Mouse (Mus musculus) thymus, postnatal 36 days (tissue): ENCODE data around the gene Slco4a1.

Source experiments
- DNase-seq, 2 experiments: peaks; one replicate each; pipeline ENCODE4 v3.0.0; 2022; ENCODE audit warnings: mixed read lengths in 2 of 2

Slco4a1 gene

DNA sequence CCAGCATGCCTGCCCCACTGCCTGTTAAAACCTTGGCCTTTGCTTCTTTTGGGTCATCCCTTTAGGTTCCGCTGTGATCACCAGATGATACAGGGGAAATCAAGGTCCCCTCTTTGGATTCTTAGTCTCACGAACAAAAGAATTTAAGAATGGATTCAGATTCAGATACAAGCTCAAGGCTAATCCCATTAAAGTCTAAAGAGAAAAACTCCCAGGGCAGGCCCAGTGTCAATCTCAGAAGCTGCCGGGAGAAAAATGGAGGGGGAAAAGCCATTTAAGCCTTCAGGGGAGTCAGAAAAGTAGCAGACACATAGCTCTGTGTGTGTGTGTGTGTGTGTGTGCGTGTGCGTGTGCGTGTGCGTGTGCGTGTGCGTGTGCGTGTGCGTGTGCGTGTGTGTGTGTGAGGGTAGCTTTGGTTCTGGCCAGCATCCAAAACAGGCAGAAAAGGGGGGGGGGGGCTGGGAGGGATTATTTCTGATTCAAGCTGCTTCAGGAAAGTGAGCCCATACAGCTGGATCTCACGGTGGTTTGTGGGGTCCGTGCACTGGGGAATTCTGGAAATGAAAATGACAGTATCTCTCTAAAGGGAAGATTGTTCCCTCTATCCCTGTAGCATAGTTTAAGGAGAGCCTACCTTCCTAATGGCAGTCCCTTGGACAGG is 52.5 kb downstream of the Slco4a1 start:
- no peak for DNase-seq

DNA sequence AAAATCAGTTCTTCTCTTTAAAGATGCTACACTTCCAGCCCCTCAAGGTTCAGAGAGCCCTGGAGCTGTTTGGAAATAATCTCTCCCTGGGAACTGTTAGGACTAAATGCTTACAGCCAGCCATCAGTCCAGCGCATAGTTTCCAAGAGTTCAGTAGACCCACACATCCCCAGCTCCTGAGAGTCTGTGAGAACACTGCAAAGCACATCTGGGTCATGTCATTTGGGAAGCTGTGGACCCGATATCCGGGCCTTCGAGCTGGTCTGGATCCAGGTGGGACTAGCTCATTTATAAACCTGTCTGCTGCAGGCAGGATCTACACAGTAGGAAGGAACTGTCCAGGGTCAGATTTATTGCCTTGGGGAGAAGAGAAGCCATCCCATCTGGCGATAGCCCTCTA is 54.8 kb downstream of the Slco4a1 start:
- DNase-seq, result no peak

DNA sequence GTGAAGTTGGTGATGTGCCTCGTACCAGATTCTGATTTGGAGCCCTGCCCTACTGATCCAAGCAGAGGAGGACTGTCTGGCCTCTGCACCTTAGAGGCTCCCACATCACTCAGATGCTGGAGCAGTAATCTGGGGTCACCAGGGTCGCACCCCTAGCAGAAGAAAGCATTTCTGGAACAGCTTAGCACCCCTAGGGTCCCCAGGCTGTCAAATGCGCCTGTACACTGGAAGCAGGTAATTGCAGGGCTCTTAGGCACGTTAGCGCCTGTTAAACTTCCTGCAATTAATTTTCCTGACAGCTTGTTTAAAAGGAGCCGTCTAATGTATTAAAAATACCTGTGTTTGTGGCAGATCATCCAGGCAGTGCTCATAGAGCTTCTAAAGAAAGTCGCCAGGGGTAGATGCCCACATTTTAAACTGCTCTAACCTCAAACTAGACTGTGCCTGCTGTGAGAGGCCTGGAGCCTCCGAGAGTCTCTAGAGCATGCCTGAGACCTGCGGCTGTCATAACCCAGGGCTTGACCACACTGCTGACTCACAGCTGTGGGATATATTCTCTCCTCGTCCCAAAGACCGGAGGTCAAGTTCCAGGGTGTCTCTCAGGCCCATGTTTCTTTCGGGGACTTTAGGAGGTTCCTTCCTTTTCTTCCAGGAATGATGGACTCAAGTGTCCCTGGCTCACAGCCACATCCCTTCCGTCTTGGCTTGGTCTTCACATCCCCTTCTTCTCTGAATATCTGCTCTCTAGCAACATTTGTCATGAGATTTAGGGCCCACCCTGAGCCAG is 56.0 kb downstream of the Slco4a1 start:
- DNase-seq, result no peak

DNA sequence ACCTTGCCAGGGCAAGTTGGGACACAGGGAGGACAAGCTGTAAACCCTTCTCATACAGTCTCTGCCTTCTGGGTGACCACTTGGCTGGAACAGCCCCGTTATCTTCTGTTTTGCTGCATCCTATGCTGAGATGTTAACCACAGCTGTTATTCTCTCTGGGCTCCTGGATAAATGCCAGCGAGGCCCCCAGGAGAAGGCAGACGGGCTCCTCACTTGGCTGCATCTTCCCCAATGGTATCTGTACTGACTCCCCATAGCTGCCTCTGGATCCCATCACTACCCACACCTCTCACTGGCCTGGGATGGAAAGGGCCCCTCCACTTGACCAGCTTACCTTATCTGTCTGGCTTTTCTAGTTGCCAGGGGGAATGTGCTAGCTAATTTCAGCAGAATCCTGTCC is 57.0 kb downstream of the Slco4a1 start:
- no peak for DNase-seq

DNA sequence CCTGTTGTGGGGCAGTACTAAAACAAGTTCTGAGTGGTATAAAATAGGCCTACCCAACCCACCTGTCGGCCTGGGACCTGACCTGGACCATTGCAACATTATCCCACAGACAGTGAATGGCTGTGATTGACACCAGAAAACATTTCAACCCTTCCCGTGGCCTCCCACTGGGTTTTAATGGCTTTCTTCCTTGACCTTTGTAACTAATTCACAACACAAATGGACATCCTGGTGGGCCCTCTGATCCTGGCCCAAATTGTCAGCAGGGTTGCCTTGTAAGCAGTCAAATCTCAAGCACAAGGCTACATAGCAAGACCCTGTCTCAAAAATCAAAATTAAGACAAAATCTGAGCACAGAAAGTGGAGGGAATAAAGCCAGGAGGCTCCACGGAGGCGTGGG is 57.8 kb downstream of the Slco4a1 start:
- DNase-seq, result no peak

DNA sequence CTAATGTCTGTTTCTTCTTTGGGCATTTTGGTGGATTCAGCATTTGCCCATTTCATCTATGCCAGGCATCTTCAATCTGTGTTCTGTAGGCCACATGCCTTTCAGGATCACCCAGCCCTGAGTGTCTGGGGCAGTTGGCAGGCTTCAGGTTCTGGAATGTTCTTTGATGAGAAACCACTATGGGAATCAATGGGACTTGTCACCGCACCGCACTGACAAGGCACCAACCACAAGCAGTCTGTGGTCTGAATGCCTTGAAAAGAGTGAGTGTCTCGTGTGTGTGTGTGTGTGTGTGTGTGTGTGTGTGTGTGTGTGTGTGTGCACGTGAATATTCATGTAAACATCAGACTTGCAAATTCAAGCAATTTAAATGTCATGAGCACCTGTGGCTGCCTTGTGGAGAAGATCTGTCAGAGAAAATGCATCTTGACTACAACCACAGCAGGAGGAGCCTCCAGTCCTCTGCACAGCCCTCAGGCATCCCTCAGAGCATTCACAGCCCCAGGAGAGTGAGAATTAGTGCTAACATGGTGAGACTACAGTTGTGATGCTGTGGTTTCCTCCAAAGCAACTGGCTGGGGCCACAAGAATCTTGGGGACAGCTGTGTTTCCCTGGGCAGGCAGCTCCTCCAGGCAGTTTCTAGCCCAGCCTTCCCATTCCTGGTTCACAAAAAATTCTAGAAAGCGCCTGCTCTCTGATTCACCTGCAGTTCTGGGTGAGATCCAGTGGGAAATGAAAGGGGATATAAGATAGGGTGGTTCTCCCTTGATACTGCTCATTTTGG is 65.6 kb downstream of the Slco4a1 start:
- DNase-seq, result no peak

DNA sequence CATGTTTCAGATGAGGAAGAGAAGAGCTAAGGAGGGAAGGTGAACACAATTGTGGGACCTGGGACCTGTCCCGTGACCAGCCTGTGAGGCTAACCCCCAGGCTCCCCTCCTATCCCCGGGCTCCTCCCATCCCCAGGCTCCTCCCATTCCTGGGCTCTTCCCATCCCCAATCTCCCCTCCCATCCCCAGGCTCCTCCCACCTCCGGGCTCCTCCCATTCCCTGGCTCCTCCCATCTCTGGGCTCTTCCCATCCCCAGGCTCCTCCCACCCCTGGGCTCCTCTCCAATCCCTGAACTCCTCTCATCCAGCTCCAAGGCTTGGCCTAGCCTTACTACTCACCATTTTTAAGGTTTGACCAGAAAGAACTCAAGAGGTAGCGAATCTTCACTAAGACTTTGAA is 66.8 kb downstream of the Slco4a1 start:
- no peak for DNase-seq
